Mouse (Mus musculus) brown adipose tissue, adult 24 weeks (tissue): ENCODE data around the gene Lhfpl3. TPM values are rescaled to one million over a fixed set of nuclear protein-coding genes. Genes with fewer than 3 reads are reported as not detected.

Experiments
- H3K27ac ChIP-seq: fragments of 200-500 bp; replicated peaks from 2 replicates; pipeline ENCODE4 v1.5.1; 2012; ENCODE audit warnings: low read depth, mild to moderate bottlenecking, low read length
- H3K4me1 ChIP-seq: fragments of 200-500 bp; 2 replicates; pipeline ENCODE4 v1.6.1; 2012; ENCODE audit warnings: low read length, mixed read lengths; ENCODE audit not compliant: control insufficient read depth, insufficient read depth, insufficient read length
- H3K4me3 ChIP-seq: fragments of 200-500 bp; 2 replicates; pipeline ENCODE4 v1.5.1; 2012; ENCODE audit warnings: low read depth, mild to moderate bottlenecking, low read length, moderate library complexity; ENCODE audit not compliant: insufficient read depth
- polyA plus RNA-seq: library from polyadenylated mRNA; stranded (reverse); fragments of >200 nt; gene quantifications from 2 replicates; pipeline ENCODE4 v1.2.4, GENCODE M21; 2012; ENCODE audit not compliant: missing spikeins, insufficient read depth, insufficient read length

The Lhfpl3 gene
- polyA plus RNA-seq, 1 experiment, result 0.40 TPM

GRCm38 (mm10) chr5:23154439-23154838, 408.6 kb downstream of the Lhfpl3 start:
- H3K4me1 ChIP-seq, result no peaks in the 10 kb centered on the region
- no peak overlapping the region for H3K4me3 ChIP-seq
- no peak overlapping the region for H3K27ac ChIP-seq

GRCm38 (mm10) chr5:23165947-23166350, 420.1 kb downstream of the Lhfpl3 start:
- Histone ChIP-seq H3K4me3 (no peak overlapping the region), H3K27ac (no peak overlapping the region), H3K4me1 (no peaks in the 10 kb centered on the region)

GRCm38 (mm10) chr5:23166658-23167057, 420.8 kb downstream of the Lhfpl3 start:
- H3K4me1 ChIP-seq, result no peaks in the 10 kb centered on the region
- H3K4me3 ChIP-seq, result no peak overlapping the region
- H3K27ac ChIP-seq, result no peak overlapping the region

- no peak overlapping the region for H3K27ac ChIP-seq
- H3K4me1 ChIP-seq, result no peaks in the 10 kb centered on the region
- H3K4me3 ChIP-seq, result no peak overlapping the region
Measured at GRCm38 (mm10) chr5:23189633-23190032, 443.8 kb downstream of the Lhfpl3 start.

- no peak overlapping the region for H3K4me3 ChIP-seq
- H3K4me1 ChIP-seq, result no peaks in the 10 kb centered on the region
- H3K27ac ChIP-seq, result no peak overlapping the region
Measured at GRCm38 (mm10) chr5:23196879-23197278, 451.0 kb downstream of the Lhfpl3 start.

GRCm38 (mm10) chr5:23213086-23213485, 467.2 kb downstream of the Lhfpl3 start:
- no peak overlapping the region for H3K4me3 ChIP-seq
- no peaks in the 10 kb centered on the region for H3K4me1 ChIP-seq
- H3K27ac ChIP-seq, result no peak overlapping the region

- Histone ChIP-seq H3K4me1 (no peaks in the 10 kb centered on the region), H3K4me3 (no peak overlapping the region), H3K27ac (no peak overlapping the region)
Measured at GRCm38 (mm10) chr5:23214646-23215045, 468.8 kb downstream of the Lhfpl3 start.

- Histone ChIP-seq H3K27ac (no peak overlapping the region), H3K4me3 (no peak overlapping the region), H3K4me1 (no peaks in the 10 kb centered on the region)
Measured at GRCm38 (mm10) chr5:23219655-23220054, 473.8 kb downstream of the Lhfpl3 start.

GRCm38 (mm10) chr5:23224759-23225536, 479.1 kb downstream of the Lhfpl3 start:
- H3K27ac ChIP-seq, result no peak overlapping the region

GRCm38 (mm10) chr5:23225621-23226020, 479.8 kb downstream of the Lhfpl3 start:
- H3K27ac ChIP-seq, result no peak overlapping the region
- H3K4me3 ChIP-seq, result no peak overlapping the region
- H3K4me1 ChIP-seq, result no peaks in the 10 kb centered on the region

More at GRCm38 (mm10) chr5:23224759-23225536, 479.1 kb downstream of the Lhfpl3 start:
- Histone ChIP-seq H3K4me1 (no peaks in the 10 kb centered on the region), H3K4me3 (peak overlapping the region; percentile 17; the same call in 1 of the 2 replicates)

GRCm38 (mm10) chr5:23226753-23227152, 480.9 kb downstream of the Lhfpl3 start:
- H3K27ac ChIP-seq, result no peak overlapping the region
- no peak overlapping the region for H3K4me3 ChIP-seq
- no peaks in the 10 kb centered on the region for H3K4me1 ChIP-seq

GRCm38 (mm10) chr5:23246974-23247373, 501.1 kb downstream of the Lhfpl3 start:
- Histone ChIP-seq H3K27ac (no peak overlapping the region), H3K4me1 (peaks cover 11% of the 10 kb centered on the region; the same call in 1 of the 2 replicates)

GRCm38 (mm10) chr5:23247784-23248183, 501.9 kb downstream of the Lhfpl3 start:
- Histone ChIP-seq H3K4me1 (peaks cover 14% of the 10 kb centered on the region; the same call in 1 of the 2 replicates), H3K27ac (no peak overlapping the region), H3K4me3 (no peak overlapping the region)

More at GRCm38 (mm10) chr5:23246974-23247373, 501.1 kb downstream of the Lhfpl3 start:
- H3K4me3 ChIP-seq, result no peak overlapping the region

GRCm38 (mm10) chr5:23248303-23248702, 502.4 kb downstream of the Lhfpl3 start:
- peaks cover 14% of the 10 kb centered on the region; the same call in 1 of the 2 replicates for H3K4me1 ChIP-seq
- no peak overlapping the region for H3K4me3 ChIP-seq
- no peak overlapping the region for H3K27ac ChIP-seq

- no peak overlapping the region for H3K4me3 ChIP-seq
- H3K27ac ChIP-seq, result peak overlapping the region; percentile 87
- peaks cover 14% of the 10 kb centered on the region; the same call in 1 of the 2 replicates for H3K4me1 ChIP-seq
Measured at GRCm38 (mm10) chr5:23249896-23250875, 504.3 kb downstream of the Lhfpl3 start.
